Mouse (Mus musculus) natural killer cell, adult 2 months (primary cell): ENCODE measurements around the gene Sh3tc1.
A peak's percentile ranks its signal among the peaks of the same experiment; 100 is the strongest.

Experiments used
- DNase-seq, 2 experiments: peaks; one replicate each; pipeline ENCODE4 v3.0.0; 2022; ENCODE audit warnings: low spot score in 2 of 2

Sh3tc1 gene

GRCm38 (mm10) chr5:35721933-35722332, 17.9 kb downstream of the Sh3tc1 start:
- DNase-seq = no peak

GRCm38 (mm10) chr5:35719880-35720279, 19.9 kb downstream of the Sh3tc1 start:
- DNase-seq = no peak

- no peak for DNase-seq
Observed at GRCm38 (mm10) chr5:35719343-35719742, 20.4 kb downstream of the Sh3tc1 start.

- no peak for DNase-seq
Observed at GRCm38 (mm10) chr5:35718817-35719216, 21.0 kb downstream of the Sh3tc1 start.

- DNase-seq = peak in 1 of 2 experiments; percentile 9
Observed at GRCm38 (mm10) chr5:35717946-35718345, 21.8 kb downstream of the Sh3tc1 start.

GRCm38 (mm10) chr5:35717455-35717854, 22.3 kb downstream of the Sh3tc1 start:
- DNase-seq = no peak

GRCm38 (mm10) chr5:35713649-35714354, 26.0 kb downstream of the Sh3tc1 start:
- DNase-seq = peak; percentile 18 to 20

GRCm38 (mm10) chr5:35712517-35712916, 27.3 kb downstream of the Sh3tc1 start:
- no peak for DNase-seq

- DNase-seq = no peak
Observed at GRCm38 (mm10) chr5:35710931-35711330, 28.9 kb downstream of the Sh3tc1 start.

GRCm38 (mm10) chr5:35710481-35710880, 29.3 kb downstream of the Sh3tc1 start:
- no peak for DNase-seq

- DNase-seq = no peak
Observed at GRCm38 (mm10) chr5:35705411-35705810, 34.4 kb downstream of the Sh3tc1 start.

GRCm38 (mm10) chr5:35703814-35704213, 36.0 kb downstream of the Sh3tc1 start:
- no peak for DNase-seq

- no peak for DNase-seq
Observed at GRCm38 (mm10) chr5:35703183-35703582, 36.6 kb downstream of the Sh3tc1 start.

- DNase-seq = no peak
Observed at GRCm38 (mm10) chr5:35702582-35703140, 37.1 kb downstream of the Sh3tc1 start.

GRCm38 (mm10) chr5:35701042-35701441, 38.7 kb downstream of the Sh3tc1 start:
- peak; percentile 24 to 56 for DNase-seq

GRCm38 (mm10) chr5:35695815-35696214, 44.0 kb downstream of the Sh3tc1 start:
- DNase-seq = no peak

GRCm38 (mm10) chr5:35693638-35694037, 46.1 kb downstream of the Sh3tc1 start:
- DNase-seq = no peak

- no peak for DNase-seq
Observed at GRCm38 (mm10) chr5:35691246-35691645, 48.5 kb downstream of the Sh3tc1 start.

GRCm38 (mm10) chr5:35690485-35691165, 49.2 kb downstream of the Sh3tc1 start:
- no peak for DNase-seq

GRCm38 (mm10) chr5:35689374-35689773, 50.4 kb downstream of the Sh3tc1 start:
- no peak for DNase-seq

- no peak for DNase-seq
Observed at GRCm38 (mm10) chr5:35688851-35689250, 50.9 kb downstream of the Sh3tc1 start.

- no peak for DNase-seq
Observed at GRCm38 (mm10) chr5:35687098-35687497, 52.7 kb downstream of the Sh3tc1 start.

GRCm38 (mm10) chr5:35686336-35686735, 53.5 kb downstream of the Sh3tc1 start:
- DNase-seq = no peak
